Comparison of ENCODE assay signal across 13 mouse cellular contexts in the genomic region with DNA sequence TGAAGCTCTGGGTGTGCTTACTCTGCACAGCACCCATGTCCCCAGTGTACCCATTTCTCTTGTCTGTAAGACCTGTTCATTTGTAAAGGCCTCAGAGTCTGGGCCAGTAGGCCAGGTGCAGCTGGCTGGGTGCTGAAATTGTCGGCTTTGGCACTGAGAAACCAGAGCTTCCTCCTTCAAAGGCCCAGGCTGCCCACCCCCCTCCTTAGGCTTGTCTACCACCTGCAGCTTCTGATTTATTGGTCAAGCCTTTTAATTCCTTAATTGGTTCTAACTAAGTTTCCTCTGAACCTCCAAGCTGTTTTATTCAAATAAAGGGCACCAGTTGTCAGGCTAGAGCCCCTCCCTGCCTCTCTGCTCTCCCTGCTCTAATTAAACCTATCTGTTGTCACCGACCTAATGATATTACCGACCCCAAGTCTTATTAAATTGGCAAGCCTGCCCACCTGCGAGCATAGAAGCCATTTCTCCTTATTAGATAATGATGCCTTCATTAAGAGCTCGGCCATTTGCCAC. TPM values are rescaled to one million over a fixed set of nuclear protein-coding genes. Genes with fewer than 3 reads are reported as not detected.
"Had no signal": no experiment of that assay in that cellular context is flagged by ENCODE, and none has a peak within 500 bp of the region (broad histone marks: within the 10 kb centered on the region; RNA-seq: fewer than 3 reads in every experiment).

No protein-coding gene starts in this region.

- H3K4me3 ChIP-seq: kidney, embryonic 15.5 days; left cerebral cortex, adult 2 months; limb, embryonic 15.5 days; liver, embryonic 12.5 days; megakaryocyte, embryonic 14.5 days had no signal

- H3K9me3 ChIP-seq: kidney, embryonic 15.5 days; limb, embryonic 15.5 days; liver, embryonic 12.5 days had no signal

- DNase-seq: kidney, adult 18-20 months; kidney, postnatal 25 days; lung, embryonic 14.5 days; lung, postnatal 10 days; thymus, postnatal 36 days had no signal

- ATAC-seq: liver, embryonic 12.5 days; midbrain, embryonic 16.5 days had no signal

- H3K27ac ChIP-seq: kidney, embryonic 15.5 days; left cerebral cortex, adult 2 months; limb, embryonic 15.5 days; liver, embryonic 12.5 days; macrophage had no signal

- H3K4me2 ChIP-seq: kidney, embryonic 15.5 days; limb, embryonic 15.5 days; liver, embryonic 12.5 days; lung, embryonic 14.5 days; midbrain, embryonic 11.5 days had no signal

- H3K36me3 ChIP-seq: kidney, embryonic 15.5 days; limb, embryonic 15.5 days; liver, embryonic 12.5 days had no signal

- H3K9ac ChIP-seq: kidney, embryonic 15.5 days; limb, embryonic 15.5 days; liver, embryonic 12.5 days; lung, embryonic 14.5 days had no signal

RNA-seq across cellular contexts. Expression of gene Nptx2, which starts 5.0 kb away (rescaled TPM):
- polyA plus RNA-seq: liver, embryonic 12.5 days had no signal
